Comparison of ENCODE assay signal across 17 mouse cellular contexts in genomic region chr7:66157861-66158415, GRCm38 (mm10). TPM values are rescaled to one million over a fixed set of nuclear protein-coding genes. Genes with fewer than 3 reads are reported as not detected.
DNase-seq lines count a peak whose midpoint lies in the region; ATAC-seq and TF ChIP-seq lines count a peak whose summit lies in the region.
"Had no signal": no experiment of that assay in that cellular context is flagged by ENCODE, and none has a peak within 500 bp of the region (broad histone marks: within the 10 kb centered on the region; RNA-seq: fewer than 3 reads in every experiment).

No protein-coding gene starts in this region.

- peaks cover 29% of the 10 kb centered on the region for H3K4me1 ChIP-seq in hindbrain, embryonic 13.5 days (replicated peaks)
- 0 out of 2 replicates have a peak, but pooled peaks cover 2% of the 10 kb centered on the region for H3K4me1 ChIP-seq in hindbrain, embryonic 11.5 days (replicated peaks; ENCODE audit: control insufficient read depth, insufficient read depth, low read length)
- H3K4me1 ChIP-seq in stomach, embryonic 16.5 days (ENCODE audit: control insufficient read depth, insufficient read depth, low read length) = 0 out of 2 replicates have a peak, but pooled peaks cover 3% of the 10 kb centered on the region
- no peaks in the 10 kb centered on the region for H3K4me1 ChIP-seq in stomach, postnatal 0 days (replicated peaks; ENCODE audit: control insufficient read depth, insufficient read depth)
- H3K4me1 ChIP-seq: embryonic facial prominence, embryonic 10.5 days had no signal

- H3K27me3 ChIP-seq in hindbrain, embryonic 13.5 days = no peaks in the 10 kb centered on the region
- H3K27me3 ChIP-seq in hindbrain, embryonic 11.5 days (ENCODE audit: control insufficient read depth, insufficient read depth, low read length) = no peaks in the 10 kb centered on the region
- no peaks in the 10 kb centered on the region for H3K27me3 ChIP-seq in stomach, embryonic 16.5 days (ENCODE audit: control insufficient read depth, insufficient read depth, low read length)
- no peaks in the 10 kb centered on the region for H3K27me3 ChIP-seq in stomach, postnatal 0 days (ENCODE audit: control insufficient read depth, insufficient read depth, low read length)
- H3K27me3 ChIP-seq: liver, embryonic 13.5 days; midbrain, embryonic 12.5 days; neural tube, embryonic 13.5 days had no signal

- no peak overlapping the region for H3K4me3 ChIP-seq in hindbrain, embryonic 13.5 days
- H3K4me3 ChIP-seq in hindbrain, embryonic 11.5 days (ENCODE audit: low read depth, low read length) = no peak overlapping the region
- H3K4me3 ChIP-seq in stomach, embryonic 16.5 days (replicated peaks; ENCODE audit: low read length) = no peak overlapping the region
- H3K4me3 ChIP-seq in stomach, postnatal 0 days (ENCODE audit: low read depth, low read length) = no peak overlapping the region
- H3K4me3 ChIP-seq: embryonic facial prominence, embryonic 10.5 days; liver, embryonic 13.5 days; midbrain, embryonic 12.5 days; neural tube, embryonic 13.5 days had no signal

- no peak overlapping the region for H3K4me2 ChIP-seq in hindbrain, embryonic 13.5 days
- H3K4me2 ChIP-seq in hindbrain, embryonic 11.5 days (replicated peaks; ENCODE audit: low read depth, low read length) = no peak overlapping the region
- no peak overlapping the region for H3K4me2 ChIP-seq in stomach, embryonic 16.5 days (ENCODE audit: low read depth, low read length)
- no peak overlapping the region for H3K4me2 ChIP-seq in stomach, postnatal 0 days (replicated peaks; ENCODE audit: low read depth)
- H3K4me2 ChIP-seq: liver, embryonic 13.5 days; midbrain, embryonic 12.5 days; neural tube, embryonic 13.5 days had no signal

- no peak overlapping the region for H3K9ac ChIP-seq in hindbrain, embryonic 13.5 days
- no peak overlapping the region for H3K9ac ChIP-seq in hindbrain, embryonic 11.5 days (ENCODE audit: low read depth, low read length)
- no peak overlapping the region for H3K9ac ChIP-seq in stomach, embryonic 16.5 days (ENCODE audit: low read length)
- no peak overlapping the region for H3K9ac ChIP-seq in stomach, postnatal 0 days (ENCODE audit: low read length)
- H3K9ac ChIP-seq: liver, embryonic 13.5 days; midbrain, embryonic 12.5 days; neural tube, embryonic 13.5 days had no signal

- H3K27ac ChIP-seq in hindbrain, embryonic 13.5 days = no peak overlapping the region
- H3K27ac ChIP-seq in hindbrain, embryonic 11.5 days (ENCODE audit: low read depth, low read length) = no peak overlapping the region
- no peak overlapping the region for H3K27ac ChIP-seq in stomach, embryonic 16.5 days (ENCODE audit: low read length)
- no peak overlapping the region for H3K27ac ChIP-seq in stomach, postnatal 0 days (replicated peaks)
- H3K27ac ChIP-seq: embryonic facial prominence, embryonic 10.5 days; liver, embryonic 13.5 days; neural tube, embryonic 13.5 days had no signal

- 77% methylated on average over 4 of the region's 4 CpGs for WGBS in hindbrain, embryonic 13.5 days
- WGBS in hindbrain, embryonic 11.5 days = 90% methylated on average over 4 of the region's 4 CpGs
- 81% methylated on average over 4 of the region's 4 CpGs for WGBS in stomach, embryonic 16.5 days
- WGBS in stomach, postnatal 0 days = 85% methylated on average over 4 of the region's 4 CpGs

- ATAC-seq in hindbrain, embryonic 13.5 days (ENCODE audit: low FRiP score) = 0 out of 2 replicates have a peak, but pooled peaks have one; percentile 39
- ATAC-seq in hindbrain, embryonic 11.5 days (ENCODE audit: low FRiP score) = no peak
- 0 out of 2 replicates have a peak, but pooled peaks have one; percentile 40 for ATAC-seq in stomach, embryonic 16.5 days (ENCODE audit: insufficient read depth, low FRiP score)
- no peak for ATAC-seq in stomach, postnatal 0 days (ENCODE audit: low FRiP score, low TSS enrichment)

- TF ChIP-seq CTCF in stomach, postnatal 0 days (IDR thresholded peaks at IDR 0.05; ENCODE audit: low read depth) = no peak

- TF ChIP-seq EP300 in stomach, postnatal 0 days (optimal IDR thresholded peaks at IDR 0.05) = no peak

- H3K36me3 ChIP-seq in hindbrain, embryonic 13.5 days = peaks cover 2% of the 10 kb centered on the region
- H3K36me3 ChIP-seq in hindbrain, embryonic 11.5 days (ENCODE audit: control insufficient read depth, insufficient read depth, low read length) = peaks cover 2% of the 10 kb centered on the region; the same call in 1 of the 2 replicates
- peaks cover under 1% of the 10 kb centered on the region; the same call in 1 of the 2 replicates for H3K36me3 ChIP-seq in stomach, embryonic 16.5 days (ENCODE audit: control insufficient read depth, insufficient read depth, low read length)
- no peaks in the 10 kb centered on the region for H3K36me3 ChIP-seq in stomach, postnatal 0 days (ENCODE audit: control insufficient read depth, insufficient read depth, low read length)

- DNase-seq in adrenal gland, postnatal 14 days = peak; percentile 18
- no peak for DNase-seq in adrenal gland, postnatal 25 days
- DNase-seq in hindbrain, embryonic 11.5 days (ENCODE audit: low spot score) = no peak
- DNase-seq in stomach, postnatal 0 days (ENCODE audit: low spot score) = no peak
- DNase-seq in urinary bladder, adult 2 months (ENCODE audit: low spot score) = no peak
- no peak for DNase-seq in cerebellum, adult 9-10 months
- DNase-seq: adrenal gland, adult 2 months; gastrocnemius, postnatal 10 days; liver, embryonic 13.5 days; lung, postnatal 14 days; retina, postnatal 1 day; thymus, postnatal 36 days had no signal

- H3K9me3 ChIP-seq in hindbrain, embryonic 13.5 days = no peaks in the 10 kb centered on the region
- no peaks in the 10 kb centered on the region for H3K9me3 ChIP-seq in hindbrain, embryonic 11.5 days (ENCODE audit: control insufficient read depth, low read length)
- no peaks in the 10 kb centered on the region for H3K9me3 ChIP-seq in stomach, embryonic 16.5 days (replicated peaks; ENCODE audit: control insufficient read depth, low read length)
- H3K9me3 ChIP-seq in stomach, postnatal 0 days (ENCODE audit: control insufficient read depth, low read length) = no peaks in the 10 kb centered on the region
- H3K9me3 ChIP-seq: embryonic facial prominence, embryonic 10.5 days; liver, embryonic 13.5 days; midbrain, embryonic 12.5 days; neural tube, embryonic 13.5 days had no signal

RNA-seq across cellular contexts. Expression of gene Chsy1, which starts 48.6 kb away (rescaled TPM):
- 18.0 and 18.9 TPM in 2 replicates for total RNA-seq in adrenal gland, postnatal 14 days (2021)
- 12.6 and 15.2 TPM in 2 replicates for total RNA-seq in adrenal gland, postnatal 25 days (2021)
- polyA plus RNA-seq in hindbrain, embryonic 13.5 days (2015; fragmentation: Nextera tagmentation; extraction: Ambion mirVana) = 12.5 and 13.1 TPM in 2 replicates
- polyA plus RNA-seq in hindbrain, embryonic 11.5 days (2014; fragmentation: Nextera tagmentation; extraction: Ambion mirVana) = 20.4 and 30.4 TPM in 2 replicates
- polyA plus RNA-seq in stomach, embryonic 16.5 days (2015; fragmentation: Nextera tagmentation; extraction: Ambion mirVana) = 10.2 and 12.1 TPM in 2 replicates
- 5.8 and 6.1 TPM in 2 replicates for polyA plus RNA-seq in stomach, postnatal 0 days (2015; fragmentation: Nextera tagmentation; extraction: Ambion mirVana)
- polyA plus RNA-seq in urinary bladder, adult 2 months (2012; rRNA removed) = 8.9 and 10.6 TPM in 2 replicates

Comparison
In these comparisons a context has a peak if more than half of its experiments do, and no peak if none do; other contexts are left out.
1. ATAC-seq: peak in hindbrain, embryonic 13.5 days (single experiment) and stomach, embryonic 16.5 days (single experiment); none in hindbrain, embryonic 11.5 days (single experiment) and stomach, postnatal 0 days (single experiment).